Mouse (Mus musculus) thymus, postnatal 14 days (tissue): Measurements from ENCODE around the gene Mical2.

Experiments used
- DNase-seq: peaks from one replicate; pipeline ENCODE4 v3.0.0; 2021

Gene Mical2

DNA sequence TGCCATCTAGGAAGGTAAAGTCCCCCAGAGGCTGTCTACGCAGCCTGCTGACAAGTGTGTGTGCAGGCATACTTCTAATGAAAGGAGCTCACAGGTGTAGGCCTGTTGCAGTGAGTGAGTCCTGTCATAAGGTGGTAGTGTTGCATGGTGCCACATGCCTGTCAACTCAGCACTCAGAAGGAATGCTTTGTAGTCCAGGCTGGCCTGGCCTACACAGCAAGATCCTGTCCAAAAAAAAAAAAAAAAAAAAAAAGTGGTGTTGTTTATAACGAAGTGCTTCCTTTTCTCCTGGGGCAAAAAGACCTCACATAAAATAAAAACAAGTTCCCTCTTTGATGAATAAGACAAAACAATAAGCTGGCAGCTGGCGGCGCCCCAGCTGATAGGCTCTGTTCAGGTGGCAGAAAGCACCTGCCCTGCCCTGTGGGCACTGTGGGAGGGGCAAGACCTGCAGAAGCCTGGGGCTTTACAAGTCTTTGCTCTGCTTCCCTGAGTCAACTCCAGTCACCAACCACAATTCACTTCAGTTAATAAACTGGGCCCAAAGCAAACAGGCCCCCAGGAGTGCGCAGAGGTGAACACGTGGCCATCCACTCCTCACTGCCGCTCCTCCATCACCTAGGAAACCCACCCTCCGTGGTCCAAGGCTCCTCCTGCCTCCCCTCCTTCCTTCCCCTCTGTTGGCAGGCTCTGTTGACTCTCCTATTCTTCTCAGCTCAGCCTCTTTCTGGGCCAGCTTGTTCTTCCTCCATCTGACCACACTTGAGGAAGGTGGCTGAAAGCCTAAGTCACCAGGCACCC lies 12.5 kb upstream of the Mical2 start:
- DNase-seq, result peak; percentile 80

- no peak for DNase-seq
Observed at GRCm38 (mm10) chr7:112215871-112216270, 9.8 kb upstream of the Mical2 start.

DNA sequence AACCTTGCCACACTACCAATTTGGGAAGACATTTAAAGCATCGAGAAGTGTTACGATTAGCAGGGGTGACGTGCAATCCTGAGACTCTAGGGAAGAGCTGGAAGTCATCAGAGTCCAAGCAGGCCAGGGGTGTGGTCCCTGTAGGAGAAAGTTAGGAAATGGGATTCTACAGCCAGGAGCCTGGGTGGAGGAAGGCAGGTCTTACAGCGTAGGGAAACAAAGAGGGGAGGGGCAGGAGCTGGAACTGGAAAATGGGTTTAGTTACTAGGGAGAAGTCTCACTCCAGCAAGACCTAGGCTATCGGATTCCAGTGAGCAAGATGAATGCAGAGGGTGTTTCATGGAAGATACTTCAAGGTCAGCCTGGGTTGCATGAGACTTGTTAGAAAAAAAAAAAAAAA lies 8.9 kb upstream of the Mical2 start:
- no peak for DNase-seq

DNA sequence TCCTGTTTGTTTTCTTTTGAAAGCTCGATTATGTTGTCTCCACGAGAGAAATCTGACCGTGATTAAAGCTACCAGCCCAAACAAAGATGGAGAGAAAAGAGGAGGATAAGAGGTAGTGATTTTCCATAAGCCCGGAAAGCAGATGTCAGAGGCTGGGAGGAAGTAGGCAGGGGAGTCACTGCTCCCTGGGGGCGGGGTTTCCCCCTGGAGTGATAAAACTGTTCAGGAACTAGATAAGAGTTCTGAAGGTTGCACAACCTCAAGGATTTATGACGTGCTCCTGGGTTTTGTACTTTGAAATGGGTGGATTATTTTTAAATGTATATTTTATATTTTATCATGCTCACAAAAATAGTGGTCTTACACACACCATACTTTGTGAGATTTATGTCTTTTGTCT lies 8.4 kb upstream of the Mical2 start:
- DNase-seq, result no peak

- no peak for DNase-seq
Observed at GRCm38 (mm10) chr7:112222733-112223524, 2.7 kb upstream of the Mical2 start.

GRCm38 (mm10) chr7:112224854-112225253 lies 802 bp upstream of the Mical2 start:
- no peak for DNase-seq

DNA sequence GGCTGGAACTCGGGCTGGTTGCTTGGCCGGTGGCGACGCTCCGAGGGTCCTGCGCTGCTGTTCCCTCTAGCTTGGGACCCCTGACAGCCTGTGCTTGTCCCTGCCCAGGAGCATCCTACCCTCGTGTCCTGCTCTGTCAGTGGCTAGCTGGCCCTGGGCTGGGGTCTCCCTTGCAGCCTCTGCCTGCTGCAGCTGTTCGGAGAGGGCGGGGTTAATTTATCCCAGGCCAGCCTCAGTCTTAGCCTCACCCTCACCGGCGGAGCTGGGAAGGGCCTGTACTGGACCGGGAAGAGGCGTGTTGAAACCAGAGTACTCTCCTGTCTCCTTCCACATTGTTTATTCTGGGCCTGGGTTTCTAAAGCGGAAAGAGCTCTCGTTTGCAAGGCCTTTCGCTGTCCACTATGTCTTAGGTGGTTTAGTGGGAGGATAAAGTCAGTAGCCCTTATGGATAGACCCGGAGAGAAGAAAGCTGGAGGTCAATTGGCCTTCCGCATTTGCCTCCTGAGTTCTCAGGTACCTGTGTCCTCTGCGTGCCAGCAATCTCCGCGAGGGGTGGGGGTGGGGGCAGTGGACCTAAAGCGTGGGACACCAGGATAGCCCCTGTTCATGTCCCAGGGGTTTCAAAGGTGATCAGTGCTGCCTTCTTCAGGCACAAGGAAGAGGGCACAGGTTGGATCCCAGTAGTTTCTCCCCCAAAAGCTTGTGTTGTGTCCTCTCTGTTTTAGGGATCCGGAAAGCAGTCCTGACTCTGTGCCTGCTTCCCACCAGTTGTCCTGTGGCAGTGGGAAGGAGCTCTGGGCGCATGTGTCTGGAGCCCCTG lies 1.0 kb downstream of the Mical2 start:
- no peak for DNase-seq

DNA sequence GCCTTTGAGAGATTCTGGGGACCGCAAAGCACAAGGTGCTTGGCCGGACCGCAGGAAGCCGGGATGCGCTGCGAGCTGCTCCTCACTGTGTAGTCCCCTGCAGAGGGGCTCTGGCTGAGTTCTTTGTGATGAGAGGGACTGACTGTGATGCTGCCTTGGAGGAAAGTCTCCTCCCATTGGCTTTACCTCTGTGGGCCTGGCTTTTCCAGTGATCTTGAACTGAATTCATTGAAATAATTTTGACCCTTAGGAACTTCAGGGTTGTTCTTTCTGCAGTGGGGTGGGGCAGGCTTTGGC lies 1.6 kb downstream of the Mical2 start:
- no peak for DNase-seq

GRCm38 (mm10) chr7:112228827-112229498 lies 3.3 kb downstream of the Mical2 start:
- no peak for DNase-seq

DNA sequence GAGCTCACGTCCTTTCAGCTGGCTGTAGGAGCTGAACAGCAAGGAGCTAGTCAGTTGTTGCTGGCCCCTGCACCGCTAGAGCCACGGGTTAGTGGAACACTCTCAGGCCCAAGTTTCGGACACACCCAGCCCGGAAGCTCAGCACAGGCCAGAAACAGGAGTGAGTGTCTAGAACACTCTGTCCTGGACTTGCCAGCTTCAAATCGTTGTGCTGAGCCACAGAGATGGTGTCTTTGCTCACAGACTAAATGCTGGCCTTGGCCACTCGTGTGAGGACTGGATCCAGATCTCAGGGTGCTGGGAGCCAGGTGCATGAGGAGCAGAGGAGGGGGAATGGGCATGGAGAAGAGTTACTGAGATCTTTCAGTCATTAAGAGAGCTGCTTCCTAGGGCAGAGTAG lies 6.1 kb downstream of the Mical2 start:
- no peak for DNase-seq

GRCm38 (mm10) chr7:112233345-112234005 lies 7.8 kb downstream of the Mical2 start:
- peak; percentile 67 for DNase-seq

DNA sequence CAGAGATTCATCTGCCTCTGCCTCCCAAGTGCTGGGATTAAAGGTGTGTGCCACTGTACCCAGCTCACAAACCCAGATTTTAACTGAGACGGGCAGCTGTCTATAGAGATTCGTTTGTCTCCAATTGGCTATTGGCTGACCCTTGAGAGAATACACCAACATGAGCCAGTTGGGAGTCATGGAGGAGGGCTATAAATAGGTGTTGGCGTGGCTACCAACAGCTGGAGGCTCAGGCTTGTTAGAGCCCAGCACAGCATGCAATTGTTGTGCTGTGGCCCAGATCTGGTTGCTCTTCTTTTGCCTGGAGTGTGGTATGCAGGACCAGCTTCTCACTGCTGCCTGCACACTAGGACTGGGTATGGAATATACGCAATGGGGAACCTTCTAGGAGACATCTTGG lies 8.8 kb downstream of the Mical2 start:
- no peak for DNase-seq

DNA sequence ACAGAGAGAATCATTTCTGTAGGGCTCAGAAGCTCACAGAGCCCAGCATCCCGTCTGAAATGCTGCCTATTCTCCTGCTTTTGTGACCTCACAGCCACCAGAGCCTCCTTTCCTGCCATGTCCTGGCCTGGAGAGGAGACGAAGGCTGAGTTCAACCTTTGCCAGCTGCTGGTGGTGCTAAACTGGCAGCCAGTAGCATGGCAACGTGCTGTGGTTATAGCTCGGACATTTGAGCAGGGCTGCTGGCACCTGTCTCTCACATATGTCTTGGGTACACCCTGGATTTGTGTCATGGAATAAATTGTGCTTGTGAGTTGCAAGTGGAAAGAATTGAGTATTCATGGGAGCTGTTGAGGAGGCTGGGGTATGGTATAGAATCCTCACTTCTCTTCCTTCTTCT lies 9.8 kb downstream of the Mical2 start:
- no peak for DNase-seq

GRCm38 (mm10) chr7:112237211-112237610 lies 11.6 kb downstream of the Mical2 start:
- no peak for DNase-seq

DNA sequence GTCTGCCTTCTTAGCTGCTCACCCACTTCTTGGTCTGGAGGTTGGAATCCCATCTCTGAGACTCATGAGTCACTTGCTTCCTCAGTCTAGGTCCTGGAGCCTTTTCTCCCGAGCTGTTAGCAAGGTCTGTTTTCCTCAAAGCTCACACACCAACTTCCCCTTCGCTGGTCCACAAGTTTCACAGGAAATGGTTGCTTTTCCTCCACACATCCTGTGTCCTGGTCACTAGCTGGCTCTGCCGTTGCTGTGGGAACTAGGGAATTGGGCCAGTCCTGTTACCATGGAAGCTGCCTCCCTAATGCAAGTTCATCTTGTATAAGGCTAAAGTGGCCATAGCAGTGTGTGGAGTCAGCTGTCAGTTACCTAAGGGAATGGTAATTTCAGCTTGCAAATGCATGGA lies 12.2 kb downstream of the Mical2 start:
- DNase-seq, result no peak

DNA sequence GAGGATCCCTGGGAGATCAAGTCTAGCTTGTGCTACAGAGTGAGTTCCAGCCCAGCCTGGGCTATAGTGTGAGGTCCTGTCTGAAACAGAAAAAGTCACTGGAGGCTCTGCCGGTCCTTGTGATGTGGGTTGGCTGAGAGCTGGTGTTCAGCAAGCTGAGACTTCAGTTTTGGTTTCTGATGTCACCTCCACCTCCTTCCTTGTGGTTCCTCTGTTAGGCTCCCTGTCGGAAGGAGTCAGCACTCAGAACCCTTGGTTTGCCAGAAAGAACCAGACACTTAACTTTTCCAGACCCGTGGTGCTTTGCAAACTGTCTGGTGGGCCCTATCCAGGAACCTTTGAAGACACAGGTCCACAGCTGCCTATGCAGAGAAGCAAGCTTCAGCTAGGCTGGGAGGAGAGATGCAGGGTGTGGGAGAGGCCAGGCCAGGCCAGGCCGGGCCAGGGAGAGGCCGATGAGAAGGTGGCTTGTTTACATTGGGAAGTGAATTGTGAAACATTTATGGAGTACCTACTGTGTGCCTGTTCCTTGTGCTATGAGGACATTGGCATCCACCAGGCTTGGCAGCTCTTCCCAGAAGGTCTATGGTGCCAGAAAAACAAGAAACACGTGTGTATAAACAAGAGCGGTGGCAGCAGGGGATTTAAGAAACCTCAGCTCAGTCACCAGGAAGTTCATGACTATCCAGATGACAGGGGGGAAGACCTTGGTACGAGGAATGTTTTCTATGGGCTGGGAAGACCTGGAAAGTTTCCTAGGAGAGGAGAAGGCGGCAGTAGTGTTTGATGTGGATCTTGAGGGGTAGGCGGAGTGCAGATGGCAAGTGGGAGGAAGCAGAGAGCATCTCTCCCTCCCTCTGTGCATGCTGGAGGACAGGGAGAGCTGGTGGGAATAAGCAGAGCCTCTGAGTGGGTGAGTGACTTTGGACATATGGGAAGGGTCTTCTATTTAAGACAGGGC lies 13.4 kb downstream of the Mical2 start:
- peak; percentile 16 for DNase-seq

DNA sequence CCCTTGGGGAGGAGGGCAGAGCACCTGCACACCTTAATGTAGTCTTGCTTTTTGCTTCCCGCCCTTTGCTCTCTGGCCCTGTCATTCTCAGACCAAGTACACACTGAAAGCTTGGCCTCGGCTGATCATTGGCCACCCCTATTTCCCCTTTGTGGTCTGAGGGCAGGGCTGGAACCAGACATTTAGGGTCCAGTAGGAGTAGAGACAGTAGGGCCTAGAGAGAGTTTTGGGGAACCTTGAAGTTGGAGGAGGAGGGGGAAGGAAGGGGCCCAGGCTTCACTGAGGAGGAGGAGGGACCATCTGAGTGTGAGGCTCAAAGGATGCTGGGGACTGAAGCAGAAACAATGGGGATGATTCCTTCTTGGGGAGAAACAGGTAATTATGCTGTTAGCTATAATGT lies 15.1 kb downstream of the Mical2 start:
- no peak for DNase-seq

- no peak for DNase-seq
Observed at GRCm38 (mm10) chr7:112241211-112241944, 15.7 kb downstream of the Mical2 start.

GRCm38 (mm10) chr7:112241945-112242329 lies 16.3 kb downstream of the Mical2 start:
- no peak for DNase-seq

DNA sequence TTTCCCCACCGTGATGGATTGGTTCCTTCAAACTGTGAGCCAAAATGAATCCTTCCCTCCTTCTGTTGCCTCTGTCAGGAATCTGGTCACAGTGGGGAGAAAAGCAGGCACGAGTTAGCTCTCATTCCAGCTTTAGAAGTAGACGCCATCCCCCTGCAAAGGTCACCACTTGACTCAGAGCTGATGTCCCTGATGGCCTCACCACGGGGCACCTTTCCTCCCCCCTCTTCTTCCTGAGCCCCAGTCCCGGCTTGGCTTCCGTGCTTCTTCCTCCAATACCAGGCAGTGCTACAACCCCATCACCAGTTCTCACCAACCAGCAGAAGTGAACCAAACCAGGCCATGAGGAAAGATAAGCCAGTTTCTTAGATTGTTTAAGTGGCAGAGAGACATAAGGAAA lies 16.9 kb downstream of the Mical2 start:
- DNase-seq, result no peak

GRCm38 (mm10) chr7:112244071-112244470 lies 18.4 kb downstream of the Mical2 start:
- no peak for DNase-seq
